Mouse (Mus musculus) limb, embryonic 11.5 days (tissue): ENCODE measurements around the gene Vwa7. TPM values are rescaled to one million over a fixed set of nuclear protein-coding genes. Genes with fewer than 3 reads are reported as not detected.
"Not testable (repeated sequence)": the region's sequence is repeated elsewhere in the genome, so short reads cannot be mapped to it uniquely, and the experiment has no call there.

ENCODE experiments used
- ATAC-seq: fragments of 200-750 bp; cut with Nextera tagmentation; 2 replicates; pipeline ENCODE4 v1.8.0; 2017; ENCODE audit warnings: low read depth; ENCODE audit not compliant: insufficient number of reproducible peaks, low FRiP score, low TSS enrichment
- DNase-seq: peaks from one replicate; pipeline ENCODE4 v3.0.0-alpha.2; 2015; ENCODE audit warnings: low spot score
- H3K27ac ChIP-seq: fragments of 300-500 bp; sonication (generic); replicated peaks from 2 replicates; pipeline ENCODE4 v1.5.1; 2014; ENCODE audit warnings: low read depth, mild to moderate bottlenecking, low read length
- H3K27me3 ChIP-seq: fragments of 300-500 bp; sonication (generic); 2 replicates; pipeline ENCODE4 v1.6.1; 2014; ENCODE audit warnings: mild to moderate bottlenecking, low read length, mixed read lengths; ENCODE audit not compliant: control insufficient read depth, insufficient read depth
- H3K36me3 ChIP-seq: fragments of 300-500 bp; sonication (generic); 2 replicates; pipeline ENCODE4 v1.6.1; 2014; ENCODE audit warnings: mild to moderate bottlenecking, low read length, moderate library complexity, mixed read lengths; ENCODE audit not compliant: control insufficient read depth, insufficient read depth
- H3K4me1 ChIP-seq: fragments of 300-500 bp; sonication (generic); 2 replicates; pipeline ENCODE4 v1.6.1; 2014; ENCODE audit warnings: low read length, mixed read lengths; ENCODE audit not compliant: control insufficient read depth, insufficient read depth
- H3K4me2 ChIP-seq: fragments of 300-500 bp; sonication (generic); 2 replicates; pipeline ENCODE4 v1.6.1; 2014; ENCODE audit warnings: low read depth, mild to moderate bottlenecking, moderate library complexity; ENCODE audit not compliant: severe bottlenecking
- H3K4me3 ChIP-seq: fragments of 300-500 bp; sonication (generic); 2 replicates; pipeline ENCODE4 v1.5.1; 2014; ENCODE audit warnings: low read depth, low read length
- H3K9ac ChIP-seq: fragments of 300-500 bp; sonication (generic); 2 replicates; pipeline ENCODE4 v1.6.1; 2014; ENCODE audit warnings: mild to moderate bottlenecking, low read length
- H3K9me3 ChIP-seq: fragments of 300-500 bp; sonication (generic); 2 replicates; pipeline ENCODE4 v1.6.1; 2016; ENCODE audit warnings: low read length; ENCODE audit not compliant: control insufficient read depth
- whole genome bisulfite sequencing: fragments of 180-500 bp; shearing (Covaris S2); extraction: QIAGEN DNeasy Blood & Tissue Kit; methylation state at CpG from one replicate; pipeline ENCODE4 v1.1.7; 2014; 5-methylcytosine and 5-hydroxymethylcytosine counted together
- polyA plus RNA-seq: library from polyadenylated mRNA; unstranded; fragments of >200 nt; fragmentation: Nextera tagmentation; extraction: Ambion mirVana; gene quantifications from 2 replicates; pipeline ENCODE4 v1.2.1, GENCODE M21; 2014

Gene Vwa7
- polyA plus RNA-seq, 1 experiment from 2014 or later, result 0.07 TPM

DNA sequence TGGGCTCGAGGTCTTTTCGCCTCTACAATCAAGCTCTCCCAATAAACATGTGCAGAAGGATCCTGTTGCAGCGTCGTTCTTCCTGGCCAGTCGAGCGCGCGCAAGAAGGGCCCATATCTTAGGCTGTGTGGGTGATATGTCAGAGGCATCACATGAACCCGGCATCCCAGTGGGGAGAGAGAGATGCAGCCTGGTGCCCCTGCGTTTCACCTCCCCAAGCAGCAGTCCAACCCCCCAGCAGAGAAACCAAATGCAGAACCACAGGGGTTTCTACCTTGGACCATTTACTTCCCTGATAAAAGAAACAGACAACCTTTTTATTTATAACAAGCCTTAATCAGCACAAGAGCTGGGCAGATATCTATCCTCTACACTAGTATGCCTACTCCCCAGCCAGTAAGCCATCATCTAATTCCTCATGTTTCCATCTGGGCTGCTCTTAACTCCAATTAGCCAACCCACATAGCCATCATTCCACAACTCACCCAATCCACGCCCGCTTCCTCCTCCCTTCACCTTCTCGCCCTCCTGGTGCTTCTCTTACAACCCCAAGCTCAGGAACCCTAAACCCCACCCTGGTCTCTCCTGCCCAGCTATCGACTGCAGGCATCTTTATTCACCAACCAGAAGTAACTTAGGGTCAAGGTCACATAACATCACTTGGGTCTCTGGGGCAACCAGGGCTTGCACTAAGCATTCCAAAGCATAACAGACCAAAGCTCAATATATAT, 19.8 kb upstream of the Vwa7 start:
- H3K4me1 ChIP-seq, result peaks cover 3% of the 10 kb centered on the region; the same call in 1 of the 2 replicates
- H3K27me3 ChIP-seq, result no peaks in the 10 kb centered on the region
- peak overlapping the region; percentile 17; the same call in 1 of the 2 replicates for H3K4me2 ChIP-seq
- no peak overlapping the region for H3K27ac ChIP-seq
- no peak overlapping the region for H3K9ac ChIP-seq
- no peak overlapping the region for H3K4me3 ChIP-seq
- peaks cover 16% of the 10 kb centered on the region for H3K36me3 ChIP-seq
- no peaks in the 10 kb centered on the region for H3K9me3 ChIP-seq
- 93% methylated on average over 12 of the region's 14 CpGs for WGBS
- DNase-seq (no peak), ATAC-seq (no peak)

DNA sequence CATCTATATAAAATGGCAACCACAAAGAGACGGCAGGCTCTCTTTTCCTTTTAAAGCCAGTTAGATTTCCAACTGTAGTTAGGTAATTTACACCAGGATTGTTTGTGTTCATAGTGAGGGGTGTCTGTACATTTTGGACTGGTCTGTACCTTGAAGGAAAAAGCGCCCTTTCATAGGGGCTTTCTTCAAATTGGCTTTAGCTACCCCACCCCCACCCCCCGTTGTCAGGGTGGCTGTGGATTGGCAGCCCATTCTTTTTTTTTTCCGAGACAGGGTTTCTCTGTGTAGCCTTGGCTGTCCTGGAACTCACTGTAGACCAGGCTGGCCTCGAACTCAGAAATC, 19.3 kb upstream of the Vwa7 start:
- no peak overlapping the region for H3K4me3 ChIP-seq
- 95% methylated on average over 5 of the region's 5 CpGs for WGBS
- no peaks in the 10 kb centered on the region for H3K27me3 ChIP-seq
- ATAC-seq (no peak), DNase-seq (no peak)
- H3K27ac ChIP-seq, result no peak overlapping the region
- H3K4me1 ChIP-seq, result peaks cover 3% of the 10 kb centered on the region
- no peaks in the 10 kb centered on the region for H3K9me3 ChIP-seq
- H3K36me3 ChIP-seq, result peaks cover 16% of the 10 kb centered on the region
- no peak overlapping the region for H3K9ac ChIP-seq
- H3K4me2 ChIP-seq, result 0 out of 2 replicates have a peak overlapping the region, but pooled peaks have one; percentile 17

DNA sequence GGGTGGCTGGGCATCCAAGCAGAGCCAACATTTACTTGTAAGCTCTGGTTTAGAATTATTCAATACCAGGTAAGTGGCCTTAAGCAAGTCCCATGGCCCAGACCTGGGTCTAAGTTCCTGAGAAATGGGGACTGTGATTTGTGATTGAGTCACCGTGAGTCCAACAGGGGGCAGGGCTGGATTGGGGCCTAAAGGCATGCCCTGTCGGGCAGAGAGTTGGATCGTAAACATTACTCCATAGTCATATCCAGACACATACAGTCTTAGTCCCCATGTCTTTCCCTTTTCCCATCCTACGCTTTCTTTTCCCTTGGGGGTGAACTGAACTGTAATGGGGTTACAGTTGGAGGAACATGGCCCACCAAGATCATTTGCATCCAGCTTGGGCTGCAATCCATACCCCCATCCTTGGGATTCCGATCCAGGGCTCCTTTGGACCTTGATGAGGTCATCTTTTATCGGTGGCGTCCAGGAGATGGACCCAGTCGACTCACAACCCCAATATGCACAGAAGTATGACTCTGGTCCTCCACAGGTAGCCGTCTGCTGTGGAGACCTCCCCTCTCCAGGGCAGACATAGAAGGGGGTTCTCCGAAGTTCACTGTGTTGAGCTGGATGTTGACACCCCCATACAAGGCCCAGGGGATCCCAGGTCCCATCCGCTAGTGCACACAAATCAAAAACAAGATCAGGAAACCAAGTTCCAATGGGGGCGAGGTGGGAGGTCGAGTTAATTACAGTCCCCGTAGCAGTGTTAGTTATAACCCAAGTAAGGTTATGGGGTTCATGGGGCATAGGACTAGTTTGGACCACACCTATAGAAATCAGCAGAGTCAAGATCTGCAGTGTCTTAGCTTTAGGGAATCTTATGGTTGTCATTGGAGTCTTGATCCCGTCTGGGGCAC, 17.6 kb upstream of the Vwa7 start:
- WGBS, result 95% methylated on average over 15 of the region's 15 CpGs

DNA sequence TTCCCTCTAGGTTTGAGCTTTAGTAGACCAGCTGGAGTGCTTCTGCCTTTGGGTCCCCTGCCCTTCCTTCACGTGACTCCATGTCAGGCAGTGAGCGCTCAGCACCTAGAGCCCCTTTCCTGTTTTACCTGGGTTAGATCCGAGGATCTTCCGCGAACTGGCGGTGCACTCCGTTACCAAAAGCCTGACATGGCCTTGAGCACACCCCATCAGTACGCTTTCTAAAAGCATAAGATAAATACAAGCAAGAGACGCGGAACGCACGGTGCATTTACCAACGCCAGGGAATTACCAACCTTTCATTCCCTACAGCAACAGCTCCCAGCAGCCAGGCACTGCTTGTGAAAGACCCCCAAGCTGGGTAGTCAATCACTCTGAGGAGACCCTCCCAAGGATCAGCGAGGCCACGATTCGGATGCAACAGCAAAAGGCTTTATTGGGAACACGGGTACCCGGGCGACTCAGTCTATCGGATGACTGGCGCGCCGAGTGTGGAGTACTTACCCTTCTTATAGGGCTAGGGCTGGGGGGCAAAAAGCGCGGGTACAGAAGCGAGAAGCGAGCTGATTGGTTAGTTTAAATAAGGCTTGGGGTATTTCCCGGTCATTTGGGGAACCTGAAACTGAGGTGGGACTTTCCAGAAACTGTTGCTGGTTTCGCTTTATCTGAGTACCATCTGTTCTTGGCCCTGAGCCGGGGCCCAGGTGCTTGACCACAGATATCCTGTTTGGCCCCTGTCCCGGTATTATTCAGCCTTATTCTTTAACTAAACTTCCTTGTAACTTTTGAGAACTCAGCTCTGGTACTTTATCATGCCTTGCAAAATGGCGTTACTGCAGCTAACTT, 16.3 kb upstream of the Vwa7 start:
- Histone ChIP-seq H3K4me3 (peak overlapping the region; percentile 70), H3K9ac (peak overlapping the region; percentile 91), H3K4me2 (peak overlapping the region; percentile 82), H3K36me3 (peaks cover 19% of the 10 kb centered on the region), H3K27ac (peak overlapping the region; percentile 94), H3K4me1 (peaks cover 16% of the 10 kb centered on the region)
- WGBS, result 27% methylated on average over 29 of the region's 32 CpGs
- ATAC-seq, H3K27me3 ChIP-seq, H3K9me3 ChIP-seq: not testable (repeated sequence)
- peak; percentile 60 for DNase-seq

More for the DNA sequence above, 17.6 kb upstream of the Vwa7 start:
- Histone ChIP-seq H3K4me3 (no peak overlapping the region), H3K27me3 (no peaks in the 10 kb centered on the region), H3K36me3 (peaks cover 16% of the 10 kb centered on the region), H3K4me2 (peak overlapping the region; percentile 40), H3K9ac (no peak overlapping the region), H3K9me3 (no peaks in the 10 kb centered on the region), H3K27ac (no peak overlapping the region), H3K4me1 (peaks cover 16% of the 10 kb centered on the region)
- DNase-seq, result no peak
- ATAC-seq, result no peak

DNA sequence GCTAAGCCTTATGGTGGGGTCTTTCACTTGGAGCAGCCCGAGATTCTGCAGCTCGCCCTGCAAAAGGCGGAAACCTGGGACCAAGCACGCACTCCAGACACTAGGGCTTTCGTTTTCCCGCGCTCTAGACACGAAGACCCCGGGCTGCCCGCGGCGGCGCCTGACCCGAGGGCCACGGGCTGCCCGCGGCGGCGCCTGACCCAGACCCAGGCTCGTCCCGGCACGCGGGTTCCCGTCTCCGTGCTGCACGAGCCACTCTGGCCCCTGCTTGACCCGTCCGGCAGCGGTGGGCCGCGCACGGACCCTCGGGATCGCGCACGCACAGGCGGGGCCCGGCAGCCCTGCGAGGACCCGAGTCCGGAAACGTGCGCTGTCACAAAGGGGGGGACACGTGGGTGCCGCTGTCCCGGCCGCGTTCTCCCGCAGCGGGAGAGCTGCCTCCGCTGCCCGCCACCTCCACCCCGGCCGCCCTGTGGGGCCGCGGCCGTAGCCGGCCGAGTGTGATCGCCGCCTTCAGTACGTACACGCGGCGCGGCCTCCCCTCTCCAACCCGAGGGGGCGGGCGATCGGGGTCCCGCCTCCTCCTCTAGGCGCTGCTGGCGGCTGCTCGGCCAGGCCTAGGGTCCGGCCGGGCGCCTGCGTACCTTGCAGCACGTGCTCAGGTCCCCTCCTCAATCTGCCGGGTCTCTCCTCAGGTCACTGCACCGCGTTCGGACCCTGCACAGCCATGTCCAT, 15.5 kb upstream of the Vwa7 start, which contains the start of gene Vars:
TSS of gene Vars (plus strand) at position 271 of the 735 bp plus-strand sequence.
- peak; percentile 97 for DNase-seq
- WGBS, result under 1% methylated on average over 68 of the region's 83 CpGs
- H3K4me1 ChIP-seq, result peaks cover 16% of the 10 kb centered on the region

DNA sequence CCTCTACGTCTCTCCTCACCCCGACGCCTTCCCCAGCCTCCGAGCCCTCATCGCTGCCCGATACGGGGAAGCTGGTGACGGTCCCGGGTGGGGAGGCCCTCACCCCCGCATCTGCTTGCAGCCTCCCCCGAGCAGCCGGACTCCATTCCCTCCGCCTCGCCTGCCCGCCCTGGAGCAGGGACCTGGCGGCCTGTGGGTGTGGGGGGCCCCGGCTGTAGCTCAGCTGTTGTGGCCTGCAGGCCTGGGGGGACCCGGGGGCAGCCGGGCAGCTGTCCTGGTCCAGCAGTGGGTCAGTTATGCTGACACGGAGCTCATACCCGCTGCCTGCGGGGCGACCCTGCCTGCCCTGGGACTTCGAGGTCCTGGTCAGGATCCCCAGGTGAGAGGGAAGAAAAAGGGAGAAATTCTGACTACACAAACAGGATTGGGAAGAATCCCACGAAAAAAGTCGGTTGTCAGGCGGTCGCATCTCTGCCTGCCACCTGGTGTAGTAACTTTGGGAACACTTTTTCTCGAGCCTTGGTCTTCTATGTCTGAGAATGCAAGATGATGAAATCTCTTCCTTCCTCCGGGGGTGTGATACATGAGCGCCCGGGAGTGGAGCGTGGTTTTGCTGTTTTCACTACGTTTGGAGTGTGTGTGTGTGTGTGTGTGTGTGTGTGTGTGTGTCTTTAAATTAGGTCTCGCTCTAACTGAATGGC, 14.8 kb upstream of the Vwa7 start:
- WGBS, result under 1% methylated on average over 34 of the region's 35 CpGs
- Histone ChIP-seq H3K9me3 (no peaks in the 10 kb centered on the region), H3K9ac (peak overlapping the region; percentile 91), H3K4me2 (peak overlapping the region; percentile 82), H3K27ac (peak overlapping the region; percentile 94), H3K4me1 (peaks cover 16% of the 10 kb centered on the region), H3K4me3 (peak overlapping the region; percentile 70), H3K27me3 (no peaks in the 10 kb centered on the region), H3K36me3 (peaks cover 28% of the 10 kb centered on the region)
- DNase-seq (peak; percentile 41), ATAC-seq (peak; percentile 1; the same call in 1 of the 2 replicates)

More for the DNA sequence above, 15.5 kb upstream of the Vwa7 start, which contains the start of gene Vars:
- H3K27ac ChIP-seq, result peak within 1 kb of the TSS; percentile 94
- peak within 1 kb of the TSS; percentile 82 for H3K4me2 ChIP-seq
- peaks cover 25% of the 10 kb centered on the region for H3K36me3 ChIP-seq
- no peaks in the 10 kb centered on the region for H3K9me3 ChIP-seq
- H3K9ac ChIP-seq, result peak within 1 kb of the TSS; percentile 91
- peak within 1 kb of the TSS; percentile 70 for H3K4me3 ChIP-seq
- no peaks in the 10 kb centered on the region for H3K27me3 ChIP-seq
- peak; percentile 90 for ATAC-seq

DNA sequence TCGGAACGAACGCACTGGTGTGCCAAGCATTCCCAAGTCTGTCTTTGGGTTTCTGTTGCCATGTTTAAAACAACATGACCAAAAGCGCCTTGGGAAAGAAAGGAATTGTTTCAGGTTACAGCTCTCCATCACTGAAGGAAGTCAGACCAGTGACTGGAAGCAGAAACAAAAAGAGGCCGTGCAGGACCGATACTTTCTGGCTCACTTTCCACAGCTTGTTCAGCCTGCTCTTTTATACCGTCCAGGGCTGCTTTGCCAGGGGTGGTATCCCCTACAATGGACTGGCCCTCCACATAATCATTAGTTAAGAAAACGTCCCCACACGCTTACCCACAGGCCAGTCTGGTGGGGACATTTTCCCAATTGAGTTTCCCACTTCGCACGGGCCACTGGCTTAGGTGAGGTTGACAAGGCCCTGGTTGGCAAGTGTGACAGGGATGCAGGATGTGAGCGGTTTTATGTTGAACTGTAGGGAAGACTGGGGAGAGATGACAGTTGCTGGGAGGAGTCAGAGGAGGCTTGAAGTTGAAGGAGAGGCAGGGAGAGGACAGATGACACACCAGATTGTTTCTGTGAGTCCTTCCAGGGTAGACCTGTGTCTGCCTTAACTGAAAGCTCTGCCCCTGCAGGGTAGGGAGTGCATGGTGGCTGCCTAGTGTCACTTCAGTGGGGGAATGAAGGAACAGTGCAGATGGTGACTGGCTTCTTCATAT, 14.1 kb upstream of the Vwa7 start:
- DNase-seq (no peak), ATAC-seq (no peak)
- peak overlapping the region; percentile 94; the same call in 1 of the 2 replicates for H3K27ac ChIP-seq
- no peaks in the 10 kb centered on the region for H3K9me3 ChIP-seq
- 13% methylated on average over 12 of the region's 12 CpGs for WGBS
- H3K4me3 ChIP-seq, result peak overlapping the region; percentile 70
- H3K9ac ChIP-seq, result peak overlapping the region; percentile 91
- peak overlapping the region; percentile 82 for H3K4me2 ChIP-seq
- H3K36me3 ChIP-seq, result peaks cover 28% of the 10 kb centered on the region
- H3K4me1 ChIP-seq, result peaks cover 16% of the 10 kb centered on the region
- H3K27me3 ChIP-seq, result no peaks in the 10 kb centered on the region
